Mouse (Mus musculus): Measurements from ENCODE around the gene Ppp1r12a.

GRCm38 (mm10) chr10:108129167-108129566 lies 32.8 kb upstream of the Ppp1r12a start:
- TF ChIP-seq CTCF (IDR thresholded peaks at IDR 0.05; ENCODE audit: control insufficient read depth, insufficient read depth, insufficient read length) (no peak), MYOD1 (IDR thresholded peaks at IDR 0.05; ENCODE audit: control insufficient read depth, insufficient read length, low read depth) (no peak)
